Comparison of ENCODE assay signal across 16 mouse cellular contexts in genomic region chr16:30799699-30800483, GRCm38 (mm10).
A peak's percentile ranks its signal among the peaks of the same experiment; 100 is the strongest.
DNase-seq lines count a peak whose midpoint lies in the region; ATAC-seq and TF ChIP-seq lines count a peak whose summit lies in the region.
"Had no signal": no experiment of that assay in that cellular context is flagged by ENCODE, and none has a peak within 500 bp of the region (broad histone marks: within the 10 kb centered on the region; RNA-seq: fewer than 3 reads in every experiment).

No protein-coding gene starts in this region.

- TF ChIP-seq EP300 in heart, adult 2 months (IDR thresholded peaks at IDR 0.05; ENCODE audit: insufficient read depth, low read depth, low read length) = peak; percentile 35; the same call in 1 of the 2 replicates
- TF ChIP-seq EP300 in MEL (IDR thresholded peaks at IDR 0.05; ENCODE audit: low read depth in 1 of 2, low read length in 2 of 2) = no peak

- DNase-seq in heart, adult 2 months = peak; percentile 32 to 53
- DNase-seq in heart, postnatal 4 days = no peak
- peak; percentile 12 for DNase-seq in MEL (ENCODE audit: low read depth, low spot score)
- DNase-seq in yolk sac, embryonic 10.5 days (ENCODE audit: low spot score) = no peak
- no peak for DNase-seq in Muller cell, postnatal 12 days (ENCODE audit: inconsistent ontology term)
- DNase-seq in thymus, adult 18-20 months = no peak
- DNase-seq: adrenal gland, postnatal 14 days; cerebellum, adult 11-12 months; gastrocnemius, postnatal 14 days; thymus, adult 2 months had no signal

- H3K27ac ChIP-seq in heart, adult 2 months = peak overlapping the region; percentile 53
- H3K27ac ChIP-seq in MEL (ENCODE audit: control insufficient read depth, low read depth, low read length) = no peak overlapping the region
- peak overlapping the region; percentile 84 for H3K27ac ChIP-seq in heart, embryonic 13.5 days (replicated peaks)
- peak overlapping the region; percentile 77 for H3K27ac ChIP-seq in kidney, embryonic 16.5 days (ENCODE audit: low read length)
- H3K27ac ChIP-seq: embryonic facial prominence, embryonic 10.5 days; forebrain, embryonic 13.5 days; intestine, embryonic 15.5 days; macrophage had no signal

- H3K79me2 ChIP-seq in heart, adult 2 months (replicated peaks; ENCODE audit: control insufficient read depth, insufficient read depth, low read length) = no peaks in the 10 kb centered on the region
- no peaks in the 10 kb centered on the region for H3K79me2 ChIP-seq in MEL (ENCODE audit: control insufficient read depth, insufficient read depth, low read length, poor library complexity)

- intact Hi-C loops in heart, adult 2 months (cut with DNase I) = loop anchor here (5.0 kb wide), 2 partner anchors 132 to 177 kb away; no protein-coding TSS in a partner anchor

- H3K27me3 ChIP-seq in heart, adult 2 months (ENCODE audit: control insufficient read depth, insufficient read depth, low read length) = no peaks in the 10 kb centered on the region
- peaks cover 0 to 7% of the 10 kb centered on the region in 2 experiments; a peak in 3 of 4 replicates for H3K27me3 ChIP-seq in MEL (ENCODE audit: control insufficient read depth in 1 of 2, insufficient read depth in 2 of 2, low read length in 2 of 2)
- H3K27me3 ChIP-seq in heart, embryonic 13.5 days (replicated peaks) = no peaks in the 10 kb centered on the region
- H3K27me3 ChIP-seq in kidney, embryonic 16.5 days (ENCODE audit: insufficient read depth, low read length) = no peaks in the 10 kb centered on the region
- H3K27me3 ChIP-seq: forebrain, embryonic 13.5 days; intestine, embryonic 15.5 days had no signal

- WGBS in heart, adult 2 months = 37% methylated on average over 12 of the region's 12 CpGs
- 24% methylated on average over 12 of the region's 12 CpGs for whole genome bisulfite sequencing in heart, embryonic 13.5 days
- WGBS in kidney, embryonic 16.5 days = 22% methylated on average over 12 of the region's 12 CpGs

- H3K9ac ChIP-seq in heart, adult 2 months (ENCODE audit: low read depth, low read length) = no peak overlapping the region
- H3K9ac ChIP-seq in MEL (ENCODE audit: control insufficient read depth, low read depth, low read length, poor library complexity, severe bottlenecking) = no peak overlapping the region
- H3K9ac ChIP-seq in heart, embryonic 13.5 days = 0 out of 2 replicates have a peak overlapping the region, but pooled peaks have one; percentile 15
- no peak overlapping the region for H3K9ac ChIP-seq in kidney, embryonic 16.5 days (replicated peaks; ENCODE audit: low read length)
- H3K9ac ChIP-seq: forebrain, embryonic 13.5 days; intestine, embryonic 15.5 days had no signal

- no peak for TF ChIP-seq CTCF in heart, adult 2 months (IDR thresholded peaks at IDR 0.05)
- TF ChIP-seq CTCF in MEL (IDR thresholded peaks at IDR 0.05 in 2 of 3, conservative IDR thresholded peaks at IDR 0.05 in 1 of 3; ENCODE audit: control insufficient read depth in 1 of 3, insufficient read depth in 1 of 3, low read depth in 2 of 3, low read length in 3 of 3, poor library complexity in 1 of 3, severe bottlenecking in 1 of 3) = no peak

- peak; percentile 53 for ATAC-seq in heart, embryonic 13.5 days (ENCODE audit: extremely low read depth, insufficient number of reproducible peaks, low FRiP score, low TSS enrichment)
- 0 out of 2 replicates have a peak, but pooled peaks have one; percentile 25 for ATAC-seq in kidney, embryonic 16.5 days (ENCODE audit: low FRiP score, low TSS enrichment)
- ATAC-seq: forebrain, embryonic 13.5 days; intestine, embryonic 15.5 days had no signal

- peaks cover 6% of the 10 kb centered on the region; the same call in 1 of the 2 replicates for H3K36me3 ChIP-seq in heart, adult 2 months (ENCODE audit: control insufficient read depth, insufficient read depth, low read length)
- H3K36me3 ChIP-seq in MEL (ENCODE audit: control insufficient read depth in 1 of 2, insufficient read depth in 2 of 2, low read length in 2 of 2) = no peaks in the 10 kb centered on the region
- H3K36me3 ChIP-seq in heart, embryonic 13.5 days = no peaks in the 10 kb centered on the region
- H3K36me3 ChIP-seq in kidney, embryonic 16.5 days (ENCODE audit: insufficient read depth, low read length) = no peaks in the 10 kb centered on the region
- H3K36me3 ChIP-seq: embryonic facial prominence, embryonic 10.5 days; intestine, embryonic 15.5 days had no signal

- H3K4me3 ChIP-seq in heart, adult 2 months = no peak overlapping the region
- H3K4me3 ChIP-seq in MEL (ENCODE audit: control insufficient read depth in 1 of 2, insufficient read depth in 1 of 2, low read depth in 2 of 2, low read length in 2 of 2) = no peak overlapping the region
- H3K4me3 ChIP-seq in heart, embryonic 13.5 days = no peak overlapping the region
- H3K4me3 ChIP-seq in kidney, embryonic 16.5 days (ENCODE audit: low read length) = no peak overlapping the region
- H3K4me3 ChIP-seq: embryonic facial prominence, embryonic 10.5 days; forebrain, embryonic 13.5 days; intestine, embryonic 15.5 days had no signal

- no peak; the same call in 1 of the 2 replicates for TF ChIP-seq POLR2A in heart, adult 2 months (IDR thresholded peaks at IDR 0.05; ENCODE audit: insufficient read depth, low read depth, low read length)
- TF ChIP-seq POLR2A in MEL (IDR thresholded peaks at IDR 0.05; ENCODE audit: control insufficient read depth in 1 of 2, insufficient read depth in 1 of 2, low read depth in 1 of 2, low read length in 2 of 2, poor library complexity in 1 of 2) = no peak

- H3K4me2 ChIP-seq in heart, embryonic 13.5 days = peak overlapping the region; percentile 37
- no peak overlapping the region for H3K4me2 ChIP-seq in kidney, embryonic 16.5 days (replicated peaks; ENCODE audit: low read depth, low read length)
- H3K4me2 ChIP-seq: forebrain, embryonic 13.5 days; intestine, embryonic 15.5 days had no signal

- peaks cover 24% of the 10 kb centered on the region for H3K4me1 ChIP-seq in heart, adult 2 months (ENCODE audit: control insufficient read depth, insufficient read depth, low read length)
- peaks cover 0 to 5% of the 10 kb centered on the region in 2 experiments; a peak in 1 of 4 replicates for H3K4me1 ChIP-seq in MEL (ENCODE audit: control insufficient read depth in 1 of 2, insufficient read depth in 2 of 2, low read length in 2 of 2)
- peaks cover 52% of the 10 kb centered on the region for H3K4me1 ChIP-seq in heart, embryonic 13.5 days
- peaks cover 32% of the 10 kb centered on the region for H3K4me1 ChIP-seq in kidney, embryonic 16.5 days (ENCODE audit: insufficient read depth, low read length)

- H3K9me3 ChIP-seq in MEL (replicated peaks; ENCODE audit: insufficient read depth, low read length) = no peaks in the 10 kb centered on the region
- H3K9me3 ChIP-seq in heart, embryonic 13.5 days = no peaks in the 10 kb centered on the region
- 0 out of 2 replicates have a peak, but pooled peaks cover 3% of the 10 kb centered on the region for H3K9me3 ChIP-seq in kidney, embryonic 16.5 days (ENCODE audit: low read length)
- H3K9me3 ChIP-seq: embryonic facial prominence, embryonic 10.5 days; forebrain, embryonic 13.5 days; intestine, embryonic 15.5 days had no signal

- TF ChIP-seq RAD21 in MEL (IDR thresholded peaks at IDR 0.05; ENCODE audit: low read depth, low read length) = no peak

TF ChIP-seq in MEL, 35 proteins besides CTCF, POLR2A, EP300 and RAD21:
- TF ChIP-seq POLR2AphosphoS2 (IDR thresholded peaks at IDR 0.05; ENCODE audit: low read length) (no peak), KAT2A (conservative IDR thresholded peaks at IDR 0.05; ENCODE audit: low read depth, low read length) (no peak), NRF1 (IDR thresholded peaks at IDR 0.05; ENCODE audit: insufficient read depth, low read depth, low read length, poor library complexity, severe bottlenecking) (no peak), HCFC1 (IDR thresholded peaks at IDR 0.05; ENCODE audit: low read depth, low read length) (no peak), MAX (IDR thresholded peaks at IDR 0.05; ENCODE audit: low read length) (no peak), TAL1 (IDR thresholded peaks at IDR 0.05; ENCODE audit: low read length) (no peak), ETS1 (IDR thresholded peaks at IDR 0.05; ENCODE audit: low read depth, low read length) (no peak), NELFE (IDR thresholded peaks at IDR 0.05; ENCODE audit: low read depth, low read length) (no peak), SMC3 (IDR thresholded peaks at IDR 0.05; ENCODE audit: low read depth, low read length) (no peak), ELF1 (IDR thresholded peaks at IDR 0.05; ENCODE audit: low read depth, low read length) (no peak)

Comparison
In these comparisons a context has a peak if more than half of its experiments do, and no peak if none do; other contexts are left out.
1. DNase-seq: peak in heart, adult 2 months (2 of 2) and MEL (single experiment); none in heart, postnatal 4 days (single experiment), yolk sac, embryonic 10.5 days (single experiment), Muller cell, postnatal 12 days (single experiment) and thymus, adult 18-20 months (0 of 2).